26 mouse cellular contexts compared by ENCODE assay signal in genomic region chr6:86387313-86387712, GRCm38 (mm10). TPM values are rescaled to one million over a fixed set of nuclear protein-coding genes. Genes with fewer than 3 reads are reported as not detected.
DNase-seq lines count a peak whose midpoint lies in the region; ATAC-seq and TF ChIP-seq lines count a peak whose summit lies in the region.
"Had no signal": no experiment of that assay in that cellular context is flagged by ENCODE, and none has a peak within 500 bp of the region (broad histone marks: within the 10 kb centered on the region; RNA-seq: fewer than 3 reads in every experiment).

No protein-coding gene starts in this region.

- H3K4me1 ChIP-seq in testis, adult 2 months (ENCODE audit: control insufficient read depth, insufficient read depth, low read length) = no peaks in the 10 kb centered on the region; the same call in 1 of the 2 replicates
- H3K4me1 ChIP-seq in kidney, embryonic 14.5 days (ENCODE audit: control insufficient read depth, insufficient read depth, low read length) = no peaks in the 10 kb centered on the region
- H3K4me1 ChIP-seq: embryonic facial prominence, embryonic 12.5 days; lung, embryonic 15.5 days; neural tube, embryonic 15.5 days had no signal

- intact Hi-C loops in left cerebral cortex, postnatal 10 days (cut with DNase I) = no loop called here

- TF ChIP-seq CTCF in testis, adult 2 months (IDR thresholded peaks at IDR 0.05; ENCODE audit: control insufficient read depth, insufficient read depth, insufficient replicate concordance, low read depth, low read length) = no peak

- no peaks in the 10 kb centered on the region for H3K9me3 ChIP-seq in kidney, embryonic 14.5 days (ENCODE audit: control insufficient read depth, low read length)
- H3K9me3 ChIP-seq: embryonic facial prominence, embryonic 12.5 days; G1E; liver, embryonic 15.5 days; lung, embryonic 15.5 days; neural tube, embryonic 15.5 days had no signal

- WGBS in kidney, embryonic 14.5 days = 40% methylated on average over 12 of the region's 12 CpGs

- no peak overlapping the region for H3K9ac ChIP-seq in kidney, embryonic 14.5 days (ENCODE audit: low read depth, low read length)
- H3K9ac ChIP-seq: embryonic facial prominence, embryonic 12.5 days; liver, embryonic 15.5 days; lung, embryonic 15.5 days; neural tube, embryonic 15.5 days had no signal

- H3K4me2 ChIP-seq in kidney, embryonic 14.5 days (replicated peaks; ENCODE audit: low read depth, low read length) = no peak overlapping the region; the same call in 1 of the 2 replicates
- H3K4me2 ChIP-seq: embryonic facial prominence, embryonic 12.5 days; liver, embryonic 15.5 days; lung, embryonic 15.5 days; neural tube, embryonic 15.5 days had no signal

- 0 out of 2 replicates have a peak overlapping the region, but pooled peaks have one; percentile 17 for H3K27ac ChIP-seq in testis, adult 2 months (ENCODE audit: control insufficient read depth, insufficient read depth, low read depth, low read length)
- H3K27ac ChIP-seq in kidney, embryonic 14.5 days (ENCODE audit: low read depth, low read length) = no peak overlapping the region; the same call in 1 of the 2 replicates
- H3K27ac ChIP-seq: embryonic facial prominence, embryonic 12.5 days; hindbrain, postnatal 0 days; liver, embryonic 15.5 days; lung, embryonic 15.5 days; neural tube, embryonic 15.5 days had no signal

- DNase-seq in testis, postnatal 14 days (ENCODE audit: low spot score) = no peak
- DNase-seq in kidney, postnatal 25 days = peak; percentile 75 to 88
- DNase-seq in left cerebral cortex, postnatal 10 days (ENCODE audit: extremely low spot score in 1 of 2, low spot score in 2 of 2) = no peak
- no peak for DNase-seq in right cerebral cortex, adult 18-20 months
- no peak for DNase-seq in heart, adult 9 months (ENCODE audit: low spot score in 2 of 2)
- DNase-seq: adrenal gland, adult 2 months; B cell, adult 2 months; cerebellum, adult 11-12 months; cerebellum, postnatal 10 days; gastrocnemius, postnatal 25 days; lung, postnatal 4 days had no signal

- no peak for TF ChIP-seq POLR2A in testis, adult 2 months (IDR thresholded peaks at IDR 0.05; ENCODE audit: control insufficient read depth, low read depth, low read length)

- H3K27me3 ChIP-seq in testis, adult 2 months (ENCODE audit: control insufficient read depth, insufficient read depth, low read length) = no peaks in the 10 kb centered on the region
- no peaks in the 10 kb centered on the region for H3K27me3 ChIP-seq in kidney, embryonic 14.5 days (ENCODE audit: control insufficient read depth, insufficient read depth, low read length)
- H3K27me3 ChIP-seq: CH12.LX; embryonic facial prominence, embryonic 12.5 days; liver, embryonic 15.5 days; lung, embryonic 15.5 days; neural tube, embryonic 15.5 days; Patski had no signal

- no peak overlapping the region for H3K4me3 ChIP-seq in testis, adult 2 months (ENCODE audit: control insufficient read depth, low read depth, low read length)
- H3K4me3 ChIP-seq in kidney, embryonic 14.5 days (ENCODE audit: low read length) = no peak overlapping the region
- H3K4me3 ChIP-seq: embryonic facial prominence, embryonic 12.5 days; liver, embryonic 15.5 days; lung, embryonic 15.5 days; neural tube, embryonic 15.5 days had no signal

- ATAC-seq in kidney, embryonic 14.5 days (ENCODE audit: low FRiP score, low TSS enrichment) = peak; percentile 88
- ATAC-seq: hindbrain, postnatal 0 days; intestine, embryonic 16.5 days; Patski had no signal

- H3K36me3 ChIP-seq in testis, adult 2 months (ENCODE audit: control insufficient read depth, insufficient read depth, low read length) = no peaks in the 10 kb centered on the region
- H3K36me3 ChIP-seq in kidney, embryonic 14.5 days (ENCODE audit: control insufficient read depth, insufficient read depth, low read length) = peaks cover 58% of the 10 kb centered on the region

RNA-seq across cellular contexts. Expression of gene Pcyox1, which starts 9.6 kb away (rescaled TPM):
- polyA plus RNA-seq in testis, adult 2 months (2012; rRNA removed) = 4.8 and 5.0 TPM in 2 replicates
- polyA plus RNA-seq in kidney, embryonic 14.5 days (2014; fragmentation: Nextera tagmentation; extraction: Ambion mirVana) = 40.9 and 96.4 TPM in 2 replicates
- 100 to 1,000 TPM; 114 TPM for total RNA-seq in left cerebral cortex, postnatal 10 days (2021)

RNA-seq across cellular contexts. Expression of gene Snrpg, which starts 16.2 kb away (rescaled TPM):
- polyA plus RNA-seq in testis, adult 2 months (2012; rRNA removed) = 68.3 and 87.3 TPM in 2 replicates
- 814 and 1,116 TPM in 2 replicates for polyA plus RNA-seq in kidney, embryonic 14.5 days (2014; fragmentation: Nextera tagmentation; extraction: Ambion mirVana)
- total RNA-seq in left cerebral cortex, postnatal 10 days (2021) = 10 to 100 TPM; 66.9 to 87.6 TPM

RNA-seq across cellular contexts. Expression of gene Tia1, which starts 16.7 kb away (rescaled TPM):
- 9.0 and 9.7 TPM in 2 replicates for polyA plus RNA-seq in testis, adult 2 months (2012; rRNA removed)
- polyA plus RNA-seq in kidney, embryonic 14.5 days (2014; fragmentation: Nextera tagmentation; extraction: Ambion mirVana) = 187 and 236 TPM in 2 replicates
- total RNA-seq in left cerebral cortex, postnatal 10 days (2021) = 100 to 1,000 TPM; 125 to 127 TPM

RNA-seq across cellular contexts. Expression of gene Fam136a, which starts 21.9 kb away (rescaled TPM):
- 13.4 and 16.4 TPM in 2 replicates for polyA plus RNA-seq in testis, adult 2 months (2012; rRNA removed)
- polyA plus RNA-seq in kidney, embryonic 14.5 days (2014; fragmentation: Nextera tagmentation; extraction: Ambion mirVana) = 154 and 156 TPM in 2 replicates
- total RNA-seq in left cerebral cortex, postnatal 10 days (2021) = 10 to 100 TPM; 34.0 to 34.6 TPM

RNA-seq across cellular contexts. Expression of gene Gm44790, which starts 39.1 kb away (rescaled TPM):
- polyA plus RNA-seq in testis, adult 2 months (2012; rRNA removed) = 2.8 and 3.1 TPM in 2 replicates
- polyA plus RNA-seq in kidney, embryonic 14.5 days (2014; fragmentation: Nextera tagmentation; extraction: Ambion mirVana) = not detected in 2 replicates
- total RNA-seq in left cerebral cortex, postnatal 10 days (2021) = under 1 TPM in 1 of 2 experiments, not detected in 1; 0.59 TPM
- total RNA-seq: CH12.LX; gastrocnemius, postnatal 25 days; hematopoietic stem cell, adult 5-6 weeks; hindbrain, postnatal 0 days; left cerebral cortex, postnatal 36 days; megakaryocyte-erythroid progenitor cell, adult 5-6 weeks had no signal
- polyA plus RNA-seq: embryonic facial prominence, embryonic 12.5 days; hindbrain, postnatal 0 days; intestine, embryonic 16.5 days; liver, embryonic 15.5 days; neural tube, embryonic 15.5 days; stomach, embryonic 16.5 days had no signal

Comparison
In these comparisons a context has a peak if more than half of its experiments do, and no peak if none do; other contexts are left out.
1. DNase-seq: peak in kidney, postnatal 25 days (2 of 2); none in testis, postnatal 14 days (single experiment), left cerebral cortex, postnatal 10 days (0 of 2), right cerebral cortex, adult 18-20 months (single experiment) and heart, adult 9 months (0 of 2).
2. RNA of gene Tia1, which starts 16.7 kb away (polyA plus RNA-seq): 187 to 236 TPM in kidney, embryonic 14.5 days; 9.0 to 9.7 TPM in testis, adult 2 months; every median in the first group is over 10 times any median in the second.